Mouse (Mus musculus) thymus, postnatal 4 days (tissue): ENCODE results near the gene Kcnv2.

Source experiments
- DNase-seq: peaks from one replicate; pipeline ENCODE4 v3.0.0; 2021

Gene Kcnv2

DNA sequence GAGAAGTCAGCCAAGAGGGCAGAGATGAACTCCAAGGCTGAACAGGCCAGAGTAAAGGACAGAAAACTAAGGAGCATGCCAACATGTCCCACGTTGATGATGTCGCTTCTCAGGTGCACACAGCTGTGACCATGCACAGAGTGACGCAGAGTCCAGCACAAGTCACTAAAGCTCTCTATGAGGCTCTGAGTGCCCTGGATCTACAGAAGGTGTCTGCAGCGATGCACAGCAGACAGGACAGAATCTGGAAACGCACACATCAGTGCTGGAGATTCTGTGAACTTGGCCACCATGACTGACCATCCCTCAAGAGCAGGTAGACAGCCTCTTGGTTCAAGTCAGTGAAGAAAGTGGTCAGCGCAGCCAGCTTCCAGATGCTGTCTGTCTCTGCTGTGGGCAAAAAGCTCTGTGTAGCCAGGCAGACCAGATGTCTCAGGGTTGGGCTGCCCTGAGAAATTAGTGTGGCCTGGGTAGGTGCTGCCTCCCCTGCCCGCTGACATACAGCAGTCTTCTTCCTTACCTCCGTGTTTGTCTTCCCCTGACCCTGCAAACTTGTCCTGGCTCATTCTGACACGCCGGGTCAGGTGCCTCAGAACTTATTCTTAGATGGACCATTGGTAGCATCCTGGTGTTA is 43.8 kb downstream of the Kcnv2 start:
- DNase-seq, result no peak

DNA sequence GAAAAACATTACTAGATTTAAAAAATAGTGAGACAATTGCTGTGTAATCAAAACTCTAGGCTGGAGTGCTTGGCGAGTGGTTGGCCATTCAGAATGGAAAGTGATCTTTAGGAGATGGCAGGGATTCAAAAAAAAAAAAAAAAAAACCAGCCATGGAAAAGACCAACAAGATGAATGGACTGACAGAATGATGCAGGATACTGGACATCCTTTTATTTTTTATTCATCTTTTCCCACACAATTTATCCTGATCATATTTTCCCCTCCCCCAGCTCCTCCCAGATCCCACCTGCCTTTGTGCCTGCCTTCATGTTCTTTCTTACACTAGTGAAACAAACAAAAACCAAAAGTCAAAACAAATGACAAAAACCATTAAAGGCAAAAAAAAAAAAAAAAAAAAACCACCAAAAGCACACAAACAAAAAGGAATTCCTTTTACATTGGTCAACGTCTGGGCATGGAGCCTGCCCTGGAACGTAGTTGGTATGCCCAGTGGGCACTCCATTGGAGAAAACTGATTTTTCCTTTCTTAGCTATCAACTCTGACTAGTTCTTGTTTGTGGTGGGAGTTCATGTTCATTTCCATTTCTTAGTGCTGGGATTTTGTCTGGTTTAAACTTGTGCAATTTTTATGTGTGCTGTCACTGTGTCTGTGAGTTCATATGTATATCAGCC is 47.2 kb downstream of the Kcnv2 start:
- no peak for DNase-seq

DNA sequence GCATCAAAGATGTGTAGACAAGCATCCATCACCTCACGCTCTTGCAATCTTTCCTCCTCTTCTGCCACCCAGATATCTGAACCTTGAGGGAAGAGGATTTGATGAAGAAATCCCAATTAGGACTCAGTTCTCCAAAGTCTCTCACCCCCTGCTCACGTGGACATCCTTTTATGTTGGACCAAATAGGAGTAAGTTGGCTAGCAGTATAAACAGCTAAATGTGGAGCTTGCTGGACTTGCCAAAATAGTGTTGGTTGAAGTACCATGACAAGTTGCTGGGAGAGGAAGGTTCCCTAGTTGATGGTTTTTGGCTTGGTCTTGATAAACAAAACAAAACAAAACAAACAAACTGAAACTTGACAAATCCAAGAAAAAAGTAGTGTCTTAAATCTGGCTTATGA is 47.8 kb downstream of the Kcnv2 start:
- DNase-seq, result no peak

DNA sequence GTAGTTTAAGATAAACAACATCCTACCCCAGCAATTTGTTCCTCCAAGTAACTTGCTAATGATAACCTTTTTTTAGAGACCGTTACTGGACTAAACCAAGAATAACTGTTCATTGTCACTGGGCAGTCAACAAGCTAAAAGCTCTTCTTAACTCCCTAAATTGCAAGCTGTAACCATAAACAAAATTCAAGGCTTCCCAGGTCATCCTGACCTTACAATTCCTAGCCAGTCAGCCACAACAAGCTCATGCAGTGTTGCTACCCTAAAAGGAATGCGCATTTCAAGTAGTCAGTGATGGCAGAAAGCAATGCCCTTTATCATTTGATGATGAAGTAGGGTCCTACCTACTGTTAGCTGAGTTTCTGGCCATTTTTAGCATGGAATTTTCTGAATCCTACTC is 48.4 kb downstream of the Kcnv2 start:
- DNase-seq, result no peak

DNA sequence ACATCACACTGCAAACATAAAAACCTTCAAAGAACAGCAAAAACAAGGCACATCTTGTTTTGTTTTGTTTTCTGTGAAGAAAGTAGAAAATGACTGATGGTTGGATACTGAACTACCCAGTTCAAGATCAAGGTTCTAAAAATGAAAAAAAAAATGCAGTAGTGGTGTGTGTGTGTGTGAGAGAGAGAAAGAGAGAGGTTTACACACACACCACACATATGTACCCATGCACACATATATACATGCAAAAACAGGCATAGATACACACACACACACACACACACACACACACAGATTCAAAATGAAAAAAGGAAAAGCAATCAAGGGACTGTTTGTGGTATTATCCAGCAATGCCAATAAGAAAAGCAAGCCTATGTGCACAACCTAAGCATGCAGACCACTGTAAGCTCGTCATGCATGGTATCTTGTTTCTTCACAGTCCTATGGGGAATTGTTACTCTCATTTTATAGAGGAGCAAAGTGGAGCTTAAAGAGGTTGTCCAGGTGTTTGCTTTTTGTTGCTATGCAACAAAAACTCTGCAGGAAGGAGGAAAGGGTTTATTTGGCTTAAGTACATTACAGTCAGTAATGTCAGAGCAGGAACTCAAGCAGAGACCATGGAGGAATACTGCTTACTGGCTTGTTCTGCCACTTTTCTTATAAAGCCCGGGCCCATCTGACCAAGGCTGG is 57.5 kb downstream of the Kcnv2 start:
- DNase-seq, result no peak

DNA sequence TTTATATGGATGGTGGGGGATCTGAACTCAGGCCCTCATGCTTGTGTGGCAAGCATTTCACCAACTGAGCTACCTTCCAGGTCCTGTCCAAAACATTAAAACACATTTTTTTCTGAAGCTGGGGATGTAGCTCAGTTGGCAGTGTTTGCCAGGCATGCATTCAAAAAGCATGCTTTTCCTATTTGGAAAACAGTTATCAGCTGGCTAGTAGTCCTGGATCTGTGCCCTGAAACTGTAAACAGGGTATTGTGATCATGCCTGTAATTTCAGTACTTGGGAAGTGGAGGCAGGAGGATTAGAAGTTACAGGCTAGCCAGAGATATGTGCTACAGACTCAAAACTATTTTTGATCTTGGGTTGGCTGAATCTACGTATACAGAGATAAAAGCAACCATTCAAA is 59.7 kb downstream of the Kcnv2 start:
- DNase-seq, result no peak

DNA sequence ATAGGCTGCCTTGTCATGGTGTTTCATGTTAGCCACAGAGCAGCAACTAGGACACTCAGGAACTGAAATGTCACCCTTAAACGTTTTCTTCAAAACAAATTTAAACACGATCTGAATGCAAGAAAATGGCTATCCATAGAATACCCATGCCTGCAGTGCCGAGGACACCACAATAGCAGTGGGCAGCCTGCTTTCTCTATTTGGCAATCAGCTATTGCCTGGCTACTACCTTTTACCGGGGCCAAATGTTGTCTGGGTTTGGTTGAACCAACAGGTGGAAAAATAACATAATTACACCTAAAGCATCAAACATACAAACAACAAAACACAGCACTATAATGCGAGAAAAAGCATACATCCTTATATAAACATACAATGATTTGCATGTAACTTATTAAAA is 60.9 kb downstream of the Kcnv2 start:
- DNase-seq, result no peak

DNA sequence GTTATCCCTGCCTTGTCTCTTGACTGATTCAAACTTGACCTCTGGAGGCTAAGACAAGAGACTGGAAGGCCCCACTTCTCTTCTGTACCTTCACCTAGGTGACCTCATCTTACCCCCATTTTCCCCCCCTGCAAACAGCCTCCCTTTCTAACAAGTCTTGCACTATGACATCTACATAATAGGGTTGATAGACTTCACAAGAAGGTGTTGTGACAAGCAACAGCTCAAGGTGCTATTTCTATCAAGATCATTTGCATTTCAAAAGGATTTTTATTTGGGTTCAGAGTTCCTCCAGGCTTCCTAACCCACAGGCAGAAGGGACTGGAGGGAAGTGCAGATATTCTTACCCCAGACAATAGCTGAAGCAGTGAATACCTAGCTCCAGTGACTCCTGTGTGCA is 62.9 kb downstream of the Kcnv2 start:
- DNase-seq, result no peak
